Mouse (Mus musculus): Measurements from ENCODE around the gene Uqcrc1. TPM values are rescaled to one million over a fixed set of nuclear protein-coding genes. Genes with fewer than 3 reads are reported as not detected.

The Uqcrc1 gene
- polyA plus RNA-seq, 1 experiment, result 70.0 TPM

GRCm38 (mm10) chr9:108989802-108990461 is 53.5 kb downstream of the Uqcrc1 start:
- Histone ChIP-seq H3K4me3 (replicated peaks; ENCODE audit: control insufficient read depth, low read depth, low read length) (no peak overlapping the region), H3K4me1 (ENCODE audit: control insufficient read depth, insufficient read depth, low read length) (peaks cover 2% of the 10 kb centered on the region; the same call in 1 of the 2 replicates), H3K27ac (ENCODE audit: control insufficient read depth, insufficient read depth, low read depth, low read length, poor library complexity) (peak overlapping the region; percentile 29; the same call in 1 of the 2 replicates)
- TF ChIP-seq CTCF (IDR thresholded peaks at IDR 0.05; ENCODE audit: control insufficient read depth, insufficient read depth, low read length) (no peak), POLR2A (IDR thresholded peaks at IDR 0.05; ENCODE audit: borderline replicate concordance, control insufficient read depth, low read depth, low read length) (no peak)
- 35% methylated on average over 4 of the region's 4 CpGs for WGBS

- WGBS, result 74% methylated on average over 7 of the region's 7 CpGs
- TF ChIP-seq POLR2A (IDR thresholded peaks at IDR 0.05; ENCODE audit: borderline replicate concordance, control insufficient read depth, low read depth, low read length) (no peak), CTCF (IDR thresholded peaks at IDR 0.05; ENCODE audit: control insufficient read depth, insufficient read depth, low read length) (no peak)
- Histone ChIP-seq H3K27ac (ENCODE audit: control insufficient read depth, insufficient read depth, low read depth, low read length, poor library complexity) (peak overlapping the region; percentile 29; the same call in 1 of the 2 replicates), H3K4me1 (ENCODE audit: control insufficient read depth, insufficient read depth, low read length) (peaks cover 4% of the 10 kb centered on the region; the same call in 1 of the 2 replicates), H3K4me3 (replicated peaks; ENCODE audit: control insufficient read depth, low read depth, low read length) (no peak overlapping the region)
Measured at GRCm38 (mm10) chr9:108990462-108990820, 54.0 kb downstream of the Uqcrc1 start.

- H3K27ac ChIP-seq (ENCODE audit: control insufficient read depth, insufficient read depth, low read depth, low read length, poor library complexity), result peak within 1 kb of the TSS; percentile 86
- H3K4me1 ChIP-seq (ENCODE audit: control insufficient read depth, insufficient read depth, low read length), result peaks cover 6% of the 10 kb centered on the region; the same call in 1 of the 2 replicates
- H3K4me3 ChIP-seq (replicated peaks; ENCODE audit: control insufficient read depth, low read depth, low read length), result peak within 1 kb of the TSS; percentile 82
- TF ChIP-seq CTCF (IDR thresholded peaks at IDR 0.05; ENCODE audit: control insufficient read depth, insufficient read depth, low read length) (no peak), POLR2A (IDR thresholded peaks at IDR 0.05; ENCODE audit: borderline replicate concordance, control insufficient read depth, low read depth, low read length) (peak; percentile 89)
- WGBS, result under 1% methylated on average over 31 of the region's 31 CpGs
Measured at GRCm38 (mm10) chr9:108991428-108992084, 55.1 kb downstream of the Uqcrc1 start, which contains the start of gene Pfkfb4. Pfkfb4 (plus strand) TSS chr9:108991778.

GRCm38 (mm10) chr9:108992085-108992469 is 55.6 kb downstream of the Uqcrc1 start:
- Histone ChIP-seq H3K4me3 (replicated peaks; ENCODE audit: control insufficient read depth, low read depth, low read length) (peak overlapping the region; percentile 82), H3K27ac (ENCODE audit: control insufficient read depth, insufficient read depth, low read depth, low read length, poor library complexity) (peak overlapping the region; percentile 41), H3K4me1 (ENCODE audit: control insufficient read depth, insufficient read depth, low read length) (peaks cover 6% of the 10 kb centered on the region; the same call in 1 of the 2 replicates)
- WGBS, result 16% methylated on average over 18 of the region's 18 CpGs
- TF ChIP-seq POLR2A (IDR thresholded peaks at IDR 0.05; ENCODE audit: borderline replicate concordance, control insufficient read depth, low read depth, low read length) (no peak), CTCF (IDR thresholded peaks at IDR 0.05; ENCODE audit: control insufficient read depth, insufficient read depth, low read length) (no peak)

GRCm38 (mm10) chr9:108992620-108993361 is 56.4 kb downstream of the Uqcrc1 start:
- TF ChIP-seq POLR2A (IDR thresholded peaks at IDR 0.05; ENCODE audit: borderline replicate concordance, control insufficient read depth, low read depth, low read length), result no peak
- TF ChIP-seq CTCF (IDR thresholded peaks at IDR 0.05; ENCODE audit: control insufficient read depth, insufficient read depth, low read length), result 0 out of 2 replicates have a peak, but pooled peaks have one; percentile 5
- H3K27ac ChIP-seq (ENCODE audit: control insufficient read depth, insufficient read depth, low read depth, low read length, poor library complexity), result no peak overlapping the region; the same call in 1 of the 2 replicates
- H3K4me1 ChIP-seq (ENCODE audit: control insufficient read depth, insufficient read depth, low read length), result peaks cover 6% of the 10 kb centered on the region; the same call in 1 of the 2 replicates
- H3K4me3 ChIP-seq (replicated peaks; ENCODE audit: control insufficient read depth, low read depth, low read length), result peak overlapping the region; percentile 53
- 64% methylated on average over 9 of the region's 9 CpGs for WGBS

- peaks cover 15% of the 10 kb centered on the region; the same call in 1 of the 2 replicates for H3K4me1 ChIP-seq (ENCODE audit: control insufficient read depth, insufficient read depth, low read length)
- TF ChIP-seq POLR2A (IDR thresholded peaks at IDR 0.05; ENCODE audit: borderline replicate concordance, control insufficient read depth, low read depth, low read length) (no peak), CTCF (IDR thresholded peaks at IDR 0.05; ENCODE audit: control insufficient read depth, insufficient read depth, low read length) (0 out of 2 replicates have a peak, but pooled peaks have one; percentile 1)
- 55% methylated on average over 9 of the region's 9 CpGs for WGBS
Measured at GRCm38 (mm10) chr9:108996411-108996810, 60.0 kb downstream of the Uqcrc1 start.

GRCm38 (mm10) chr9:108998287-108999166 is 62.1 kb downstream of the Uqcrc1 start:
- Histone ChIP-seq H3K27ac (ENCODE audit: control insufficient read depth, insufficient read depth, low read depth, low read length, poor library complexity) (peak overlapping the region; percentile 94), H3K4me3 (replicated peaks; ENCODE audit: control insufficient read depth, low read depth, low read length) (peak overlapping the region; percentile 28), H3K4me1 (ENCODE audit: control insufficient read depth, insufficient read depth, low read length) (peaks cover 15% of the 10 kb centered on the region; the same call in 1 of the 2 replicates)
- 55% methylated on average over 19 of the region's 19 CpGs for WGBS
- TF ChIP-seq POLR2A (IDR thresholded peaks at IDR 0.05; ENCODE audit: borderline replicate concordance, control insufficient read depth, low read depth, low read length) (no peak), CTCF (IDR thresholded peaks at IDR 0.05; ENCODE audit: control insufficient read depth, insufficient read depth, low read length) (no peak)

More at GRCm38 (mm10) chr9:108996411-108996810, 60.0 kb downstream of the Uqcrc1 start:
- H3K27ac ChIP-seq (ENCODE audit: control insufficient read depth, insufficient read depth, low read depth, low read length, poor library complexity), result peak overlapping the region; percentile 93
- H3K4me3 ChIP-seq (replicated peaks; ENCODE audit: control insufficient read depth, low read depth, low read length), result peak overlapping the region; percentile 51
